Mouse (Mus musculus): ENCODE data around the gene Lrrc8b. TPM values are rescaled to one million over a fixed set of nuclear protein-coding genes. Genes with fewer than 3 reads are reported as not detected.

The Lrrc8b gene
- 100 to 1,000 TPM in 1 of 2 experiments, 10 to 100 TPM in 1; 94.1 to 127 TPM for total RNA-seq (2021)
- long read RNA-seq, experiment 1, full-length matches to known transcripts: 1 of 20 reads
- long read RNA-seq, experiment 1, partial matches to known transcripts: 6 of 20 reads
- long read RNA-seq, experiment 1, other reads (novel, unspliced or antisense): 13 of 20 reads
- long read RNA-seq, experiment 2, partial matches to known transcripts: 0 of 4 reads
- long read RNA-seq, experiment 2, other reads (novel, unspliced or antisense): 4 of 4 reads

GRCm38 (mm10) chr5:105415198-105415791, at the start of gene Lrrc8b:
Gene Lrrc8b, plus strand, starts transcription at chr5:105415775.
- DNase-seq: peak; percentile 97 to 98

DNA sequence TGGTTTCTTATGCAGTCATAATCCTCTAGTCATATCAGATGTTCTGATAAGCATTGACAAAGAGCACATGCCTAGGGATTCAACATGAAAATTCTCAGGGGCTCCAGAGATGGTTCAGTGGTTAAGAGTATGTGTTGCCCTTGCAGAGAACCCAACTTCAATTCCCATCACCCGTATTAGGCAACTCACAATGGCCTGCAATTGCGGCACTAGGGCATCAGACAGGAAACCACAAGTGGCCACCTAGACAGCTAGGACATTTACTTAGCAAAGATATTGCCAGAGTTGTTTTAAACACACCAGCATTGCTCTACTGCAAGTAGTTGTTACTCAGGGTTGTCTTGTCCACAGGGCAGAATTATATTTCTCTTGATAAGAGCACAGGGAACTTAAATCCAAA, 34.1 kb upstream of the Lrrc8b start:
- no peak for DNase-seq

GRCm38 (mm10) chr5:105390346-105390745, 25.2 kb upstream of the Lrrc8b start:
- no peak for DNase-seq

GRCm38 (mm10) chr5:105393731-105394130, 21.8 kb upstream of the Lrrc8b start:
- DNase-seq: no peak

GRCm38 (mm10) chr5:105395188-105395587, 20.4 kb upstream of the Lrrc8b start:
- DNase-seq: no peak

DNA sequence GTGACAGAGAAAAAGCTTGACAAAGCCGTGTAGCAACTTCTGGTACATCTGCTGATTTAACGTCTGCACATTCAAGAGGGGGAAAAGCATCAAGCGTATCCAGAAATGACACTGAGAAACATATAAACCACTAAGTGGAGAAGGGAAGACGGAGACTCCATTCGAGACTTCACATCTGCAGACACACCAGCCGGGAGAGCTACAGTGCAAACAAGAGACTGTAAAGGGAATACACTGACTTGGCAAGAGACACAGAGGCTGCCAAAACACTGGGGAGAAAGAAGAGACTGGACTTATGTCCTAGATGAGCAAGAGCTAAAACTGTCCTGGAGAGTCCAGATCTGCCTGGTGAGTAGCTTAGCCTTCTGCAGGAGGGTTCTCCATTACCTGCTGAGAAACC, 16.6 kb upstream of the Lrrc8b start:
- no peak for DNase-seq

- DNase-seq: peak; percentile 65 to 70
Observed at GRCm38 (mm10) chr5:105399631-105400423, 15.7 kb upstream of the Lrrc8b start.

GRCm38 (mm10) chr5:105400424-105401375, 14.9 kb upstream of the Lrrc8b start:
- peak in 1 of 2 experiments; percentile 14 for DNase-seq

- no peak for DNase-seq
Observed at GRCm38 (mm10) chr5:105401536-105401935, 14.0 kb upstream of the Lrrc8b start.

DNA sequence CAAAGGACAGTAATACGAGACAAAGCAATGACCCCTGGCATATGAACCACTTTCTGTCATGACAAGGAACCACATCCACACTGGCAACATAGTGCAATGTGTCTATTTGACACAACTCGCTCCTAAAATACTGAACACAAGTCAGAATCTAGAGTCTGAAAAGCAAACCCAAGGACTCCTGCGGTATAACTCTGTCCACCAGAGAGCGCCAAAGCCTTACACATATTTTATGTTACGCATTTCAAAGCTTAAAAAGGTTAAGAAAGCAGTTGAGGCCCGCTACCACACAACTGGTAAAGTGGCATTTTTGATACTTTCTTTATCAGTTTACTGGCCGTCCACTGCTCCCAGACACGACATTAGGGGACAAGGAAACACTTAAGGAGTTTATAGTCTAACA, 10.6 kb upstream of the Lrrc8b start:
- peak; percentile 67 to 80 for DNase-seq

- DNase-seq: no peak
Observed at GRCm38 (mm10) chr5:105407661-105408060, 7.9 kb upstream of the Lrrc8b start.

- no peak for DNase-seq
Observed at GRCm38 (mm10) chr5:105409092-105409491, 6.5 kb upstream of the Lrrc8b start.

DNA sequence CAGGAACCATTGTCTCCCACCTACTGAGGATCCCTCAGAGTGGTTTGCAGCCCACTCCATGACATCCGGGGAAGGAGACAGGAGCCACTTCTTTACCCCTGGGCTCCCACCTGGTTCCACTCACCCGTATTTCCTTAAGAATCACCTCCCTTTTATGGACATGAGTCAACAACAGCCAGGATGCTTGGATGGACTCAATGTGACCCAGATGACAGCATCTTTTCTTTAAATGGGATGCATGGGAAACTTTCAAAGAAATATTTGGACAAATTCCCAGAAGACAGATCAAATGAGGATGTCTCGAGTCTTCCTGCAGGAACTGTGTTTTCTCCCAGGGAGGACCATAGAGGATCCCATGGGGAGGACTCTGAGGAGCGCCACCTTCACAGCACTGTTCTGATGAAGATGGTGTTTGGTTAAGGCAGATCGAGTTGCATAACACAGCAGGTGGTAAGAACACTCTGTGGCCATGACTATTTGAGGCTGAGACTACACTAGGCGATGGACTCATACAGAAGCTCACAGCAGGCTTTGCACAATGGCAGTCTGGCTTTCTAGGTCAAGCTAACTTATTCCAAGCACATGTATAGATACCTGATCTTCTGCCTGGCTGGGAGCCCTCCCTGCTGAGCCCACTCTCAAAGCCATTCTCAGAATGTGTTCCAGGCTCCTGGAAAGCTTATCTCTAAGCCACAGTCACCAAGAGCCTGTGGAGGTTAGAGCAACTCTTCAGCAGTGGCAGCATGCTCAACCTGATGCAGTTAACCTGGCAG, 4.9 kb upstream of the Lrrc8b start:
- DNase-seq: no peak

DNA sequence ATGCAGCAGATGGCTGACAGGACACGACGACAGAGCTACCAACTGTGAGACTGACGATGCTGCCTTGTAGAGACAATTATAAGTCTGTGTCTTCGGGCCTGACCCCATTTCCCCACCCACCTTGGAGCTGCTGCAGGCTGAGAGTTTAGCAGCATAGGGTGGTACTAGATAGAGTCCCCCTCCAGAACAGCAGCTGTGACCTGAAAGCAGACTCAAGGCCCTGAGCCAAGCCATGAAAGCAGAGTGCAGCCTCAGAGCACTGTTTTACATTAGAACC, 4.3 kb upstream of the Lrrc8b start:
- DNase-seq: no peak

- no peak for DNase-seq
Observed at GRCm38 (mm10) chr5:105411768-105412167, 3.8 kb upstream of the Lrrc8b start.

GRCm38 (mm10) chr5:105412634-105413033, 2.9 kb upstream of the Lrrc8b start:
- DNase-seq: no peak

- no peak for DNase-seq
Observed at GRCm38 (mm10) chr5:105414341-105415120, 1.0 kb upstream of the Lrrc8b start.

DNA sequence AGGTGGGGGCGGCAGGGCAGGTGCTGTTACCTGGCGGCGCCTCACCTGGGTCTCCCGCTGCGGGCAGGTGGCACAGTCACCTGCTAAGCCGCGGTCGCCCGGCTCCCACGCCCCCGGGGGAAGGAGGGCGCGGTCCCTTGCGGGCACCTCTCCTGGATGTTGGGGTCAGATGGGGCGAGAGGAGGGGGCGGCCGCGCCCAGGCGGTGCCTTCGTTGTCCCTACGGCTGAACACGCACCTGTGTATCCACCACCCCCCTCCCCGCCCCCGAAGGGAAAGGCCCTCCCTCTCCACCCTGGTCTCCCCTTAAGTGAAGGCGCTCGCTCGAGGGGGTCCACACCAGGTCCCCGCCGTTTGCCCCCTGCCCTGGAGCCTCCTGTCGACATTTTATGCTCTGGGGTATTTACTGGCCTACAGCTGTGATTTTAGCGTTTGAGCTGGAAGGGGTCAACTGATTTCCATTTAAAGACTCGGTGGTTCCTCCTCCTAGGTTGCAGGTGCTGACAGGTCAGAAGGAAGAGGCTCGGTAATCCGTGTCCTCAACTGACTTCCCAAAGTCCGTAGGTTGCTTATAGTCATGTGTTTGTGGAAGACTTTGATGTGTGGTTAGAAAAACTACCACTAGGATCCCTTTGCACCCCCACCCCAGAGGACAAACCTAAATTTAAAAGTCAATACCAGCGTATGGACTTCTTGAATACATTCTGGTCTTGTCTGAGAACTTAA, 538 bp downstream of the Lrrc8b start:
- peak; percentile 24 to 50 for DNase-seq

DNA sequence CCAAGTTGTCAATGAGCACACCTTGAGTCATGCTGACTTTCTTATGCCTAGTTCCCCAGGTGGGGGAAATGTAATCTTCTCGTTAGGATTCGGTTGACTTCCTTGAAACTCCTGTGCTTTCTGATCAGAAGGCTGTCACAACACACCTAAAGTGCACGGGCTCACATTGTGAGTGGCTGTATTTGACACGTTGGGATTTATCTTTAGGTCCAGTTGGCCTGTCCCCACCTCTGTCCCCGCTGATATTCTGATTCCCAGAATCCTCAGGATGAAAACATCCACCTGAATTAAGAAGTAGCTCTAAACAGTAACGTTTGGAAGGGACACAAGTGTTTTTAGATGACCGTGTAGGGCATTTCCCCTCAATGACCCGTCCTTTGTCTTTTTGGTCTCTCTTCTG, 1.6 kb downstream of the Lrrc8b start:
- DNase-seq: no peak

GRCm38 (mm10) chr5:105418364-105418763, 2.8 kb downstream of the Lrrc8b start:
- DNase-seq: peak; percentile 63 to 65
